Mouse (Mus musculus) MN1 (cell line): ENCODE measurements around the gene Lrrc36.

Experiments
- DNase-seq: peaks from one replicate; pipeline ENCODE4 v3.0.0-alpha.2; 2016; ENCODE audit warnings: low spot score

Lrrc36 gene

DNA sequence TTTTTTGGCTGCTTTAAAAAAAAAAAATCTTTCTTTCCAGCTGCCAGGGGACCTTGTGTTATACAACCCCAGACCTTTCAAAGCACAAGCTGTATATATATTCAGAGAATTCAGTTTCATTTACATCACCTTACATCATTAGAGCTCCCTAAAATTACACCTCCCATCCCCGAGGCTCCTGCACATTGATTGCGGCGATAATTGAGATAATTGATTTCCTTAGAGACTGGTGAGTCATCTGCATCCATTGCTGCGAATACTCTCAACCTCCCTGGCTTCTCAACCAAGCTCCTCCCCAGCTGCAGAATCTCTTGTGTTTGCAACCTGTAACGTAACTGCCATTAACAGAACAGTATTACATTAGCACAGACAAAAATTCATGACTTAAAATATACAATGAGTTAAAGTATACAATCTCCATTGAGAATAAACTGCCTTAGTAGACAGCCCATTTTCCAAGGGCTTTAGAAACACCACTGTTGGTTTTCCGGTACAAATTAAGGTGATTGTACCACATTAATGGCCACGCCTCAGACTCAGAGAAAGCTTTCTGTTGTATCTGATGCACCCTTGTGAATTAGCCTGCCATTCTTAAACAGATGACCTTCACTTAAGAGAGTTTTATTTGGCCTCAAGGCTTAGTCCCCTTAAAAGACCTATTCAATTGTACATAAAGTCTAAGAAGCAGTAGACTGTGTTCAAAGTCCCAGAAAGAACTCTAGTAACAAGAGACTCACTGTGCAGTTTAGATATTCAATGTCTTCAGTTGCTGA, 18.6 kb downstream of the Lrrc36 start:
- DNase-seq = peak; percentile 91

DNA sequence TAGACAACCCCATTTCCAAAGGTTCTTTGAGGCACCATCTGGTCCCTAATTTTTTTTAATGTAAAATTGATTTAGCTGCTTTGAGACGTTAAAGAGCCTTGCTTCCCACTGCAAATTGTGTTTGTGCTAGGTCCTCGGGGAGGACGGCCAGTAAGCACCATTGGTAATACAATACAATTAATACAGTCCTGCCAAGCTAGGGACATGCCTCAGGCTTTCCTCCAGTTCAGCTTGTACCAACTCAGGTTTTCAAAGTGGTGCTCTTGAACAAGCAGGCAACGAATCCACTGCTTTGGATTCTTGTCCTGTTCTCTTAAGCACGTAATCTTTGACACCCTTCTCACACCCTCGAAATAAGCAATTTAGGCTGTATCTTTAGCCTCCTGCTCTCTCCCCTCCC, 19.6 kb downstream of the Lrrc36 start:
- DNase-seq = peak; percentile 73

DNA sequence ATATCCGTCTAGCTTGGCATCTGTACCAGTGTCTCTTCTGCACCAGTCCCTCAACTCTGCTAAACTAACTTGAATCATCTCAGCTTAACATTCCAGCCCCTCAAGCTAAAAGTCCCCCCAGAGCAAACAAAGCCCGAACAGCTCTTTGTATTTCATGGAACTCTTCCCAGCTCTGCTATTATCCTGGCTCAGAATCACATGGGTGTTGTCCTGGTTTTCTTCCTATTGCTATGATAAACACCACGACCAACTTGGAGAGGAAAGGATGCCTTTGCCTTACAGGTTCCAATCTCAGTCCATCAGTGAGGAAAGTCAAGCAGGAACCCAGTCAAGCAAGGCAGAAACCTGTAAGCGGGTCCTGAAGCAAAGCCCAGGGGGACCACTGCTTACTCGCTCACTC, 20.1 kb downstream of the Lrrc36 start:
- DNase-seq = no peak

DNA sequence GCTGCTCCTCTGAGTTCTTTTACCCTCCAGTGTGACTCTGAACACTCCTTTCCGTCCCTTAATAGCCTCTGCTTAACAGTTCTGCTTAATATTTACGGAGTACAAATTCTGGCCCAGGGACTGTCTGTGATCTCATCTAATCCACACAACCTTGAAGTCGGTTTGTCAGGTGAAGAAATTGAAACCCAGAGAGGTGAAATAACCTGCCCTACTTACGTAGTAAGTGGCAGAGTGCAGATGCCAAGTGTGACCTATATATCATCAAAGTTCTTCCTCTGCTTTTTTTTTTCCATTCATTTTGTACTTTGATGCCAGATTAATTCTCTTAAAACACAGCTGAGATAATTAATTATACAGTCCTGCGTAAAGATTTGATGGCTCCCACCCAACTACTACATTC, 20.8 kb downstream of the Lrrc36 start:
- no peak for DNase-seq

DNA sequence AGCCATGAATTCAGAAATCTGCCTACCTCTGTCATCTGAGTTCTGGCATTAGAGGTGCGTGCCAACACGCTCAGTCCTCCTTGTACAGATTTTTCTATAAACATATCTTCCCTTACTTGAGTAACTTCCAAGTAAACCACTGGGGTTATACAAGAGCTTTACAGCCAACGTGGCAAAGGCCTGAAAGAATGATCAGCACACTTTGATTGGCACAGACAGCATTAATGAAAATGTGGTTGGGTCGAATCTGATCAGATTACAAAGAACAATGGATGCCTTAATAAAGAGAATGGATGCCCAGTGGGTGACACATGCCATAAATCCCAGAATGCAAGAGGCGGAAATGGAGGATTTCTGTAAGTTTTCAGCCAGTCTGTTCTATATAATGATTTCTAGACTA, 22.8 kb downstream of the Lrrc36 start:
- DNase-seq = peak; percentile 11

DNA sequence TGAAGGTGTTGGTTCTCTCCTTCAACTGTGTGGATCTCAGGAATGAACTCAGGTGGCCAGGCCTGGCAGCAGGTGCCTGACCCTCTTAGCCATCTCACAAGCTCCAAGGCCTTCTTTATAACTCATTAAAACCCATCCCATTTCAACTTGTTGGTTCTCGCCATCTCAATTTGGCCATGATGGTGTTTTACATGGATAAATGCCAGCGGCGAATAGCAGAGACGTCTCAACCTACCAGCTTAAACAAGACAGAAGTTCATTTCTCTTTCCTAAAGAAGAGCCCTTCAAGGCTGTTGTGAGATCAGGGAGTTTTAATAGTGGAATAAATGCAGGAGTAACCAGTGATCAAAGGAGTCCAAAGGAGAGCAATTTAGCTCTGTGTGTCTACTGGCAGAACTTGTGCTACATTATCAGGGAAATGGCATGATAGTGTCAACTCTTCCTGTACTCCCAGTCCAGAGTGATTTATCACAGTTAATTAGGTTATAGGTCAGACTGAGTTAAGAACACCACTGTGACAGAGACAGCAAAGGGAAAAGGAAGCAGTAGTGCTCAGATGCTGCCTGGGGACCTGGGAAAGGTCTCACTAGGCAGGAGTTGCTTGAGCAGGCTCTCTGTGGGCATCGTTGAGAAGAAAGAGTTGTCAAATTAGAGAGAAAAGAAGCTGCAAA, 23.8 kb downstream of the Lrrc36 start:
- peak; percentile 32 for DNase-seq

DNA sequence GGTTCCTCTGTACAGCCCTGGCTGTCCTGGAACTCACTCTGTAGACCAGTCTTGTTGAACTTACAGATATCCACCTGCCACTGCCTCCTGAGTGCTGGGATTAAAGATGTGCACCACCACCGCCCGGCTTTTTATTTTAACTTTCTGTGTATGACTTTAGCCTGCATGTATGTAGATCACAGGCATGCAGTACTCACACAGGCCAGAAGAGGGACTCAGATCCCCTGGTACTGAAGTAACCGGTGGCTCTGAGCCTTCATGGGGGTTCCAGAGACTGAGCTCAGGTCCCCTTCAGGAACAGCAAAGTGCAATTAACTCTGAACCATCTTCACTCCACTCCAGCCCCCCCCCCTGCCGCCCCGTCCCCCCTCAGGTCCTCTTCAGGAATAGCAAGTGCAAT, 25.5 kb downstream of the Lrrc36 start:
- peak; percentile 45 for DNase-seq

DNA sequence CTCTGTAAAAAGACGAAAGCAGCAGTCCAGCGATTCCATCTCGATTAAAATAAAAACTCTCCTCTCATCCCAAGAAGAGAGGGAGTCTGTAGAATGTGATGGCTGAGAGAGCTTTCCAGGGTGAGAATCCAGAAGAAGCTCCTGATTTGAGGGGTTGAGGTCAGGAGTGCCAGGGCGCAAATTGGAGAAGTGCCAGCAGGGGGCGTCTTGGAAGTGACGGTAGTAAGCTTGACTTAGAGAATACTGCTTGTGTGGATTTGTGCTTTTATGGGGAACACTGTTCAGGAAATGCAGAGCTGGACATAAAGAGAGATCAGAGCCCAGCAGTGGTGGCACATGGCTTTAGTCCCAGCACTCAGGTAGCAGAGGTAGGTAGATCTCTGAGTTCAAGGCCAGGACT, 28.1 kb downstream of the Lrrc36 start:
- peak; percentile 52 for DNase-seq

DNA sequence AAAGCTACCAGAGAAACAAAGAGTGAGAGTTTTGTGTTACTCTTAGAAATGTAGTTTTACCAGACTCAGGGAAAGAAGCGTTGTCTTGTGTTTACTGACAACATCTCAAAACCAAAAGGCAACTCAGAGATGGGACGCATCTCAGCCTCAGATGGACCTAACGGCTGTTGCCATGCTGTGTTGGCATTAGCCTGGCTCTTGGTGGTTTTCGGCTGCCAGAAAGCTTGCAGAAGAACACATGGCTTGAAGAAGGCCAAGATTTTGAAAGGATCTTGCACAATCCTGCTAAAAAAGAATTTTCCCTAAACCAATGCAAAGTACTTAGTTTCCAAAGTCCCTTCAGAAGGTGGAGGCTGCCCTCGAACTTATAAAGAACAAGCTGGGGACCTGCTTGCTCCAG, 29.3 kb downstream of the Lrrc36 start:
- DNase-seq = no peak

DNA sequence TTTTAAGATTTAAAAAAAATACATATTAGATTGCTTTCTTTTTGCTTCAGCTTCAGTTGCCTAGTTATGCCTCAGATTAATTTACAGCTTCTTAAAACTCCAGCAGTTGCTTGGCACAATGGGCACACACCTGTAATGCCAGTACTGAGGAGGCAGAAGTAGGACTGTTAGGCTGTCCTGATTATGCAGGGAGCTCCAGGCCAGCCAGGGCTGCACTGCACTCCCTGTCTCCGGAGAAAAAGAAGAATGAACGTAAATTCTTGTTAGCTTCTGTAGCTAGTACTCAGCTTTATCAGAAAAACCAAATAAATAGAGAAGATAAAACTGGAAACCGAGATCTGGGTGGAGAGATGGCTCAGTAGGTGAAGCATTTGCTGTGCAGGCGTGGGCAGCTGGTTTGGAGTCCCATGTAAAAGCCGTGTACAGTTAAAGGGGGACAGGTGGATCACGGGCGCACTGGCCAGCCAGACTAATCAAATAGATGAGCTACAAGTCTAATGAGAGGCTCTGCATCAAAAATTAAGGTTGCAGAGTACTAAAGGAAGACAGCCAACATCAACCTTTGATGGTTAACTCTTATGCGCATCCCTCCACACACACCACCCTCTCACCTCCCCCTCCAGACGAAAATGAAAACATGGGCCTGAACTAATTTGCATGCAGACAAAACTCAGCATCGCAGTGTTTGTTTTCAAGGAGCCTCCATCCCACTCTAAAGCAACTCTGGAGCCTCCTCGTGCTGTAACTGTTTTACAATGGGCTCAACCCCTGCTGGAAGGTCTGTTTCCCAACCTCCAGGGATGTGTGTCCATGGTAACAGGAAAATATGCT, 32.1 kb downstream of the Lrrc36 start:
- DNase-seq = peak; percentile 90

DNA sequence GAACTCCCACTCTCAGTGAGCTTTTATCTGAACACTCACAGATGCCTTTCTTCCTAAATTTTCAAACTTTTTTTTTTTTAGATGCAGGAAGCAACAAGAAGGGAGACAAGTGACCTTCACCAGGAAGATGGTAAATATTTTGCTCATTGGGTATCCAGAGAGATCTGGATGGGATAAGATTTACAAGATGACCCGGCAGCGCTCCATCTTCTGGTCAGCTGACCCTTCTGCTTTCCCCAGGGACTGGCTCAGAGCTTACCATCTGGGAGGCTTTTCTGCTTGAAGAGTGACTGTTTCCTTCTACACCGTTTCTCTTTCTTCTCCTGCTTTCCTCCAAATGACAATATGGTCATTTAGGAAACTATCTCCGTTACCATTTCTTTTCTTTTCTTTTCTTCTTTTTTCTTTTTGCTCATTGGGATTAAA, 32.8 kb downstream of the Lrrc36 start:
- DNase-seq = peak; percentile 92

DNA sequence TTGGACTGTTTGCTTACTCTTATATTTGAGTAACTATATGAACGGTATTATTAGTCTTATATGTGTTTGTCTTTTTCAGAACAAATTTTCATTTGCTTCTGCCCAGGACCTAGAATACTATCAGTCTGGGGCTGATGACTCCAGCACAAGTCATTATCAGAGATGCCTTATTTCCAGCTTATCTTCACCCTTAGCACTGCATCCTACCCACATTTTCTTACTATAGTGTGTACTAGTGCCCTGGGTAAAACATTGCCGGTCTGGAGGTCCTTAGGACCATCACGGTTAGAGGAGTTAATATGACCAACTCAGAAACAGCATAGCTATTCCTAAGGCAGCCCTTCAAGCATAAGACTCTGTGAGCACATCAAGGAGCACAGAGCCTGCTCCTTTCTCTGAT, 34.8 kb downstream of the Lrrc36 start:
- no peak for DNase-seq

DNA sequence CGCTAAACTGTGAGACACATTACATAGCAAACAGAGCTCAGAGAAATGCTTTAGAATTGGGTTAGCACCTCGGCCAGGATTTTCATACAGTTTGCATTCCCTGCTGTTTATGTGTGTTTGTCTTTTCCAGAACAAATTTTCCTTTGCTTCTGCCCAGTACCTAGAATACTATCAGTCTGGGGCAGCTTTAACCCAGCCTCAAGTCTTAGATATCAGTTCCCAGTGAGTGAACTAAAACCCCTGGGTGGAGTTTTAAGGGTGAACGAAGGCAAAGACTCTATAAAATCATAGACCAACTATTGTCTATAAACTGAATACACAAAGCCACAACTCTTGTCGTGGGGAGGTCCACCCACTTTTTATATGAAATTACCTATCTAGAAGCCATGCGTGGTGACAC, 35.2 kb downstream of the Lrrc36 start:
- DNase-seq = no peak

DNA sequence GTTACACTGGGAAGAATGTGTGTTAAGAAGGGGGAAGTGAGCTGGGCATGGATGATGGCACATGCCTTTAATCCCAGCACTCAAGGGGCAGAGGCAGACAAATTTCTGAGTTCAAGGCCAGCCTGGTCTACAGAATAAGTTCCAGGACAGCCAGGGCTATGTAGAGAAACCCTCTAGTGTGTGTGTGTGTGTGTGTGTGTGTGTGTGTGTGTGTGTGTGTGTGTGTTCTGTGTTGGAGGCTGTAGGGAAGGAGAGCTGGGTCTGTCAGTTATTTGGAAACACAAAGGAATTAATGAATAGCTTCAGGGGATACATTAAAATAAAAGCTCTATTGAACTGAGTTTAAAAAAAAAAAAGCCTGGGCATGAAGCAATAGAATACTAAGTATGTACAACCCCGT, 37.6 kb downstream of the Lrrc36 start:
- no peak for DNase-seq

DNA sequence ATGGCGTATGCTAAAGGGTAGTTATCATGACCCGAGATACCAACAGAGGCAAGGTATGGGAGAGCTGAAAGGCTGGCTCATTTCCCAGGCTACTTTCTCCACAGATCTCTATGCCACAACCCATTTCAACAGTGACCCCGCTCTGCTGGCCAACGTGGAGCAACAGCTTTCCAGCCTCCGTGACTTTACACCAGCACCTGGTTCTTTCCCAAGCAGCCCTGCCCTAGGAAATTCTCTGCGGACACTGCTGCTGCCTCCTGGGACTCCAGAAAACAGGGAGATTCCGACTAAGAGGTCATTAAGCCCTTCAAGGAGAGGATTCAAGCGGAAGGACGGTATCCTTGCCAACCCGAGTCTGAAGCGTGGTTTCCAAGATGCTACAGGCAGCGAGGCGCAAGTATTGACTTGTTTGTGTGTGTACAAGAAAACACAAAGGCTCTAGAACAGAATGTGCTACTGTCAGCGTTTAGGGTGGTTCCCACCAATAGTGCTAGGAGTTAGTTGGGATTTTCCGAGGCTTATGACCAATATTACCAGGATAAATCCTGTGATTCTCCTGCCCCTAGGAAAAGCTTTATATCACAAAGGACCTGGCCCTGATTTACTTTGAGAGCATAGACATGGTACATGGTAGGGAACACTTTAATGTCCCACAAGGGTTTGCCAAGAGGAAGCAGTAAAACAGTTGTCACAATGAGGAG, 38.7 kb downstream of the Lrrc36 start:
- no peak for DNase-seq

DNA sequence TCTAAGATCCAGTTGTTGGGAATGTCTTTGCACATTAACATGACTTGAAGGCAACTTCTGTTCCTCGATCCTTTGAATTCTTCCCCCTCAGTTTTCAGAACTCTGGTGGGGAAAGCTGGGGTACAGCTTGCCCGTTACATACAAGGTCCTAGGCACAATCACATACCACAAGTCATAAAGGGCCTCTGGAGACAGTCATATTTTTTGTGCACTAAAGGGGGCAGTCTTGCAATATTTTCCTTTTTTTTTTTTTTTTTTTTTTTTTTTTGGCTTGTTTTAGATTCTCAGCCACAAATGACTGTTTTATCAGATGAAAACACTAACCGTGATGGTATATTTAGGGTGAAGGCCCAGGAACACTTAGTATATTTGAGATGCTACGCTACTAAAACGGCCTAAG, 39.9 kb downstream of the Lrrc36 start:
- DNase-seq = peak; percentile 49

DNA sequence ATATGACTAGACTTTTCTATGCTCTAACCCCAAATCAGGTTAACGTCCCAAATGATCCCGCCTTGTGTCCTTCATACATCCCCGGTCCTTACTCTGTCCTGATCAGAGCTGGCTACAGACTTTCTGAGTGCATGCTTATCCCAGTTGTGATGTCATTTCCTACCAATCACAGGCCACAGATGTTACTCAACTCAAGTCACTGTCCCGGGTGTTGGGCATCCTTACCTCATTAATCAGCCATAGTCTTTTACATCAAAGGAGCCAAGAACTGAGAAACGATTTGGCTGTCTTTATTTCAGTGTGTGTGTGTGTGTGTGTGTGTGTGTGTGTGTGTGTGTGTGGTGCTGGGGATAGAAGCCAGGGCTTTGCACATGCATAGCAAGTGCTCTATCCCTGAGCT, 40.7 kb downstream of the Lrrc36 start:
- peak; percentile 66 for DNase-seq

DNA sequence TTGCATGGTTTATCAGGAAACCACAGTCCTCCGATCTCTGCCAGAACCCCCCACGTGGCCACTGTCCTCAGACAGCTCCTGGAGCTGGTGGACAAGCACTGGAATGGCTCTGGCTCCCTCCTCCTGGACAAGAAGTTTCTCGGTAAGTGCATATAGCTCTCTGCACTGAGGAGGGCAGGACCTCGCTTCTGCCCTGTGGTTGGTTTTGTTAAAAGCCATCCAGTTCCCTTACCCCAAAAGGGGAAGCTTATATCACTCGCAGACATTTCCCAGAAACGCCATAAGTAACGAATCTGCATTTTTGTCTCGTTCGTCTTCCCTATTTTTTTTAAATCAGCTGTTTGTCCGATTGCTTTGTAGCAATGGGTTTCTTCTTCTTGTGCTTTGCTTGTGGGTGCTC, 41.8 kb downstream of the Lrrc36 start:
- DNase-seq = no peak

DNA sequence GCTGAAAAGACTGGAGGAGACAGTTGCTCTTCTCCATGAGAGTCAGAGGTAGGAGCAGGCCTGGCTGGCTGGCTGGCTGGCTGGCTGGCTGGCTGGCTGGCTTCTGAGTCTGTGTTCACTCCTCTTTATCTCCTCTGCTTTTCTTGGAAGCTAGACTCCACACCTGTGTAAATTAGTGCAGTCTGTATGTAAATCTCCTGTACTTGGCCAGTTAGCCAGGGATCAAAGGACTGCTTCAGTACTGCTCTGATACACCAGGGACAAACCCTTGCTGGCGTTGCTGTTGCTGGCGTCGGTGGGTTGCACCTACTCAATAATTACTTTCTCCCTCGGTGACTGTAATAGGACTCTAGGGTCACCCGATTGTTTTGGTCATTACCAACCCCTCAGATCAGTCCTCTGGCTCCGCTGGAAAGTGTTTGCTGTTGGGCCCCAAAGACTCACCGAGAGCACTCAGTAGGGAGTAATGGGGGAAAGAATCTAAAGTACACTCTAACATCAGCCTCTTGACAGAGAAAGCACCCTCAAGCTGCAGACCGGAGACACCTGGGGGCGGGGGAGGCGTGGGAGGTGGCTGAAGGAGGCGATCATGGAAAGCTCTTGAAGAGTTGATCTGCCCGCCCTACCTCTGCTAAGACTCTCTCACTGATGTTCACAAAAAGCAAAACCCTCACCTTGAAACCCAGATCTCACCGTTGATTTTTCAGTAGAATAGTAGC, 47.9 kb downstream of the Lrrc36 start:
- DNase-seq = no peak

DNA sequence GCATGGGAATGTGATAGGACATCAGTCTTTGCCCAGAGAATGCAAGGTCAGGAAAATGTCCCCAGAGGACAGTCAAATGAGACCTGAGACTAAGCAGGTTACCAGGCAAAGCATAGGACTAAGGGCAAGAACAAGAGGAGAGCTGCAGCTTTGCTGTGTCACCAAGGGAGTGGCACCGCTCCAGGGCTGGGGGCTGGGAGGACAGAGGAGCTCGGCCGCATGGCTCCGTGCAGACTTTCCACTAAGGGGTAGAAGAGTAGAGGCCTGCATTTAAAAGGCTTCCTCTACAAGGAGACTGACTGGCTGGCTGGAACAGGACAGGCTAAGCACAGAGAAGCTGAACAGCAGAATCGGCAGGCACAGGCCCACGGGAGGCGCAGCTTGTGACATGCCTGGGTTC, 51.2 kb downstream of the Lrrc36 start:
- peak; percentile 62 for DNase-seq

DNA sequence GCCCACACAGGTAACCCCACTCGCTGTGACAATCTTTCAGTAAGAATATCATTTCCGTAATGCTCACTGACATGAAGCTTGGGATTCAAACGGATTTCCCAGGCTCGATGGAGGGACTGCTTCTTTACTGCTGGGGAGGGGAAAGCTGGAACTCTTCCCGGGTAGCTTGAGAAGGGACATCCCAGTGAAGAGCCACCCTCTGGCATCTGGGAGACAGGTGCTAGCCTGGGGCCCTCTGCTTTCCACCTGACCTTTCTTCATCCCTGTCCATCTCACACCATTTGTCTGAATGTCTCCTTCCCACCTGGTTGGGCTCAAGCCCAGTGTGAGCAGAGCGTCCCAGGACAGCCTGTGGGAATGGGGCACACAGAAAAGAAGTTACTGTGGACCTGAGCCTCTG, 52.9 kb downstream of the Lrrc36 start:
- no peak for DNase-seq
